Mouse (Mus musculus): ENCODE data around the gene Hsf3.

DNA sequence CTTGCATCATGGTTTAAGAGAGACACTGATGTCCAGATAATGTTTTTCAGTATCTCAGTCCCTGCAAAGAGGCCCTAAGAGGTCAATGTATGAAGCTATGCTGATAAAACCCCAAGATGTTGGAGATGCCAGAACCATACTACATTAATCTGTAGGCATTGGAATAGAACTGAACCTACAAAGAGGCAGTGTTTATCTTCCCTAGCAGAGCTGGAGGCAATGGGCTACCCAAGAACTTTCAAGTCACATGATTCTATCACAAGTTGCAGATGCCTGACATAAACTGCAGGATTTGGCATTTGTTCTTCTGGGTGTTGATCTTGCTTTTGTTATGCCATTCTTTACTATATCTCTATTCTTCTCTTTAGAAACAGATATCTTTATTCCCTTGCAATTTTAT is 36.7 kb downstream of the Hsf3 start:
- TF ChIP-seq TCF12 (IDR thresholded peaks at IDR 0.05; ENCODE audit: insufficient read depth, poor library complexity, severe bottlenecking) (no peak), MYOG (IDR thresholded peaks at IDR 0.05; ENCODE audit: control insufficient read depth in 1 of 3, insufficient read depth in 1 of 3, insufficient read length in 2 of 3, low read depth in 2 of 3) (no peak), POLR2A (IDR thresholded peaks at IDR 0.05; ENCODE audit: insufficient read length, low read depth) (no peak), MYOD1 (IDR thresholded peaks at IDR 0.05; ENCODE audit: control insufficient read depth in 1 of 3, insufficient read length in 2 of 3, low read depth in 2 of 3) (no peak), E2F4 (IDR thresholded peaks at IDR 0.05; ENCODE audit: insufficient read depth) (no peak), MAX (IDR thresholded peaks at IDR 0.05; ENCODE audit: low read depth) (no peak), USF1 (IDR thresholded peaks at IDR 0.05; ENCODE audit: low read depth) (no peak)

Measured in myocyte (in vitro differentiated cells).